Mouse (Mus musculus) c-Kit-positive CD71-positive TER-119-negative erythroid progenitor cells, embryonic 14.5 days (primary cell): ENCODE measurements around the gene Gfra1.

ENCODE experiments used
- DNase-seq: peaks from one replicate; pipeline ENCODE4 v3.0.0-alpha.2; 2013; ENCODE audit warnings: low read depth

Gfra1 gene

DNA sequence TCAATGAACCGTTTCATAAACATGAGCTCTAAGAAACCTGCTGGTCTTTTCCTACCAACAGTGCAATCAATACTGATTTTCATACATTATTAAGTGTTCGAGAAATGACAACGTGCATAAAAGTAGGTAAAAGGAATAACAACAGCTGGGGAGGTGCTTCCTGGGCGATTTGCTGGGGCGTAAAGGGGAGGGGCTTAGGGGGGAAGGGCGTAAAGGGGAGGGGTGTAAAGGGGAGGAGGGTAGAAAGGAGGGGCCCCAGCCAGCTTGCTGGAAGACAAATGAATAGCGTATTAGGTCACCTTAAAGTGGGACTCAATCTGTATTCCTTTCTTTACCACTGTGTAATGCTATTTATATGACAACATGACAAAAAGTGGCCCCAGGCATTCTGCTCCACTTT, 13.9 kb downstream of the Gfra1 start:
- no peak for DNase-seq

DNA sequence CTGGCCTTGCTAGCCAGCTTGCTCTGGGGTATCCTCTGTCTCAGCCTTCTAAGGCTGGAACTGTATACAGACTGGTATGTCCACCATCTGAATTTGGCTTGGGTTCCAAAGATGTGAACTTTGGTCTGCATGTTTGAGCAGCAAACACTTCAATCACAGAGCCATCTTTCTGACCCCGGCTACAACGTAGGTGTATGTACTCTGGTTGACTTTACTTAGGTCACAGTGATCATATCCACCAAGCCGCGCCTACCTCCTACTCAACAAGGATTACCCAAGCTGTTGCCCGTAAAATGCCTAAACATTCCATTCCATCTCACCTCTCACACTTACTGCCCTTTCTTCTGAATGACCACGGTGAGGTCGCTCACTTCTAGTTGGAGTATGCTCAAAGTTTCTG, 14.5 kb downstream of the Gfra1 start:
- no peak for DNase-seq

DNA sequence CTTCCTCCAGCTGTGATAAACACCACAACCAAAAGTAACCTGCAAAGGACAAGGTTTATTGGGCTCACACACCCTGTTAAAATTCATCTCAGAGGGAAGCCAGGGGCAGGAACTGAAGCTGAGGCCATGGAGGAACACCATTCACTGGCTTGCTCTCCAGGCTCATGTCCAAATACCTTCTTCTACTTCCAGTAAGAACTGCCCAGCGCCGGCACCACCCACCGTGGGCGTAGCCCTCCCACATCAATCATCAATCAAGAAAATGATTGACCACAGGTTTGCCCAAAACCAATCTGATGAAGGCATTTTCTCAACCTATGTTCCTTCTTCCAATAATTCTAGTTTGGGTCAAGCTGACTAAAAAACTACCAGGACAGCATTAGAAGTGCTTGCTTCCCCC, 16.9 kb downstream of the Gfra1 start:
- no peak for DNase-seq

DNA sequence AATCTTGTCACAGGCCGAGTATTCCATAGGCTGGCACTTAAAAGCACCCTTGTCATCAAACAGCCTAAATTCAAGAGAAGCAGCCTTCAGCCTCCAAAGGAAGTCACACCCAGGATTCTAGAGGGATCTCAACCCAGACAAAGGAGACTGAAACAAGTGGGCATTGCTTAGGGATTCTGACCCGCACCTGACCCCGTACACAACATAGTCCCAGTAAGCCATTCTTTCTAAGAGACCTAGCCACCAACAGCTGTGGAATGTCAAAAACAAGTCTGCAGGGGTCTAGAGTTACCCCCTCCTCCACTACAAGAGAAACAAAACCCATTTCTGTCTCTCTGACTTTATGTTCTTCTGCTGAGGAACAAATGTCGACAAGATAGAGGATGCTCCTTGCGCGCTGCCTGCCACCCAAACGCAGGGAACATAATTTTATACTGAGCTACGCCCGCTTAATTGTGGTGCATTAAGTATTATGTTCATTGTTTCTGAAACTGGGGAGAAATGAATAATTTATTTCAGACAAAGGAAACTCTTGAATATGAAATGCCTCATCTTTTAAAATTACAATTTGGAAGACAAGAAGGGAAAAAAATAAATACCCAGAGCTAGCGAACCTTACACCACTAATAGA, 18.2 kb downstream of the Gfra1 start:
- no peak for DNase-seq

DNA sequence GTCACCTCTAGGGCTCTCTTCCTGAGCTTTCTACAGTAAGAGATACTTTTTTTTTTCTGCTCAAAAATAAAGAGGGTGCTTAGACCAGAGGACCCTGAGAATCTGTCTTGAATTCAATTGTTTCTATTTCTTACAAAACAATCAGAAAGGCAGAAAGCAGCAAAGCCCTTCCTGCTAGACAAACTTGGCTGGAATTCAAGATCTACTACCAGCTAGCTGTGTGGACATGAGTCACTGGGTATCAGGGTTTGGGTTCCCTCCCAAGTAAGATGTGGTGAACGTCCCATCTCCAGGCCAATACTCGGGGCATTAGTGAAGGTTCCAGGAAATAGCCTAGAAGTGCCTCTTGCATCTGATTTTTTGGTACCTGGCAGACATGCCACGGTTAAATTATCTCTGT, 18.8 kb downstream of the Gfra1 start:
- DNase-seq, result no peak

DNA sequence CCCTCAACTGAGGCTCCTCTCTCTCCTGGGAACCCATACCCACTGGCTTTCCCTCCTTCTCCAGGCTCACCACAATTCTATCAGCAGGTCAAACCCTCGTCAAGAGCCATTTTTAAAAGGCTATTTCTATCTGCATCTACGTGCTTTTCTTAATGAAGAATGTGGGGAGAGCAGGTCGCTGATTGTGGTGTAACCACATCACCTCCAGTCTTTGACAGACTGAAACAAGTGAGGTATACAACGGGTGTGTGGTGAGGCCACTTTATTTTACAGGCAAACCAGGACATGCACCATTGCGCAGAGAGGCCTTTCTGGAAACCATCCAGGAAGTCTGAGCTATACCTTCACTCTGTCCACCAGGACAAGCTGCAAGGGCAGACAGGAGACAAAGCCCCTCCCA, 19.8 kb downstream of the Gfra1 start:
- no peak for DNase-seq

DNA sequence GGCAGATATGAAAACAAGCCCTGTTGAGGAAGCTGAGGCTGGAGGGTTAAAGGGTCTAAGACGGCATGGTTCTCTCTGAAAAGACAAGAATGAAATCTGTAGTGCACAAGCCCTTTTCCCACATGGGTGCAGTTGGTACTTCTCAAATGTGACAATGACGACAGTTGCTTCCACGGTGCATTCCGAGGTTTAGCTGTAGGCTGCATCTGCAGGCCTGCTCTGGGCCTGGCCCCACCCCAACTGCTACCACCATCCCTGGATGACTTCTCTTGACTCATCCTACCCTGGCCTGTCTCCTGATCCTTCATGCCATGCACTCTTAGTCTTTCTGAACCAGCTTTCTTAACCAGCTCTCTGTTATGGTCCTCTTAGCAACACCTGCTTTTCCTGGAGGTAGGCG, 22.9 kb downstream of the Gfra1 start:
- no peak for DNase-seq

DNA sequence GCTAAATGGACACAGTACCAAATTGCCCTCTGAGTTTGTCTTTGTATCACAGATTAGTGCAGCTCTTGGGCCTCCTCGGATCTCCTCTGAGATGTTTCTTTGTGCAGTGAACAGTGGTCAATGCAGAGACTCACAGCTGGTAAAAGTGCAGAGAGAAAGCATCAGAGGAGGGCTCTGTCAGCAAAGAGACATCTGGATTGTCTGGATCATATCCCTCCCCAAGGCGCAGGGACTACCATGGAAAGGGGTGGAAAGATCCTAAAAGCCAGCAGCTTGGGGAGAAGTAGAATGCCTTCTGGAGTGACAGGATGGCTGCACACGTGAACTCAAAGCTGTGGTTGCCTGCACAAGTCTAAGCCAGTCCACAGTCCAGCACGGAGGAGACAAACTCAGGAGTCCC, 27.2 kb downstream of the Gfra1 start:
- DNase-seq, result no peak

DNA sequence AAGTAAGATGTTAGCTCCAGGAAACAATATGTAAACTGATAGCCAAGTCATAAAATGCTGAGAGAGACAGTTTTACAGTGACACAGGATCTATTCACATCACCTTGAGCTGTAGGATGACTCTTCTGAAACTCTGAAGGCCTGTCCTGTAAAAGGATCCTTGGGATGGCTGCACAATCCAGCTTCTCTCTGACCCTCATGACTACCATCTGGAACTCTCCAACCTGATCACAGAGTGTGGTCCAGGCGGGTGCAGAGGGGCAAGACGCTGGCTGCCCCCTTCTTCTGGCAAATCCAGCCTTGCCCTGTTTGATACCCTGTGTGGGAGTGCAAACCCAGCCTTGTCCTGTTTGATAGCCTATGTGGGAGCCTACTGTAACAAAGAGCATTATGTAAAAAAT, 28.4 kb downstream of the Gfra1 start:
- no peak for DNase-seq

DNA sequence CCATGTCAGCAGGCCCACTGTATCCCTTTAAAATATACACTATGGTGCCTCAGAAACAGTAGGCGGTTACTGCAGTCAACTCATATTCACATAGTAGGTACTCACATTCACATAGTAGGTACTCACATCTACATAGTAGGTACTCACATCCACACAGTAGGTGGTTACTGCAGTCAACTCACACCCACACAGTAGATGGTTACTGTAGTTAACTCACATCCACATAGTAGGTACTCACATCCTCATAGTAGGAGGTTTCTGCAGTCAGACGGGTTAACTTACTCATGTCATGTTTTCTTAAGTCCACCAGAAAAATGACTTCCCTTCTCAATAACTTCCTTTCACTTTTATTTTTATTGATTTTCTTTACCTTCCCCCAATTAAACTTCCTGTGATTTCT, 30.8 kb downstream of the Gfra1 start:
- no peak for DNase-seq

DNA sequence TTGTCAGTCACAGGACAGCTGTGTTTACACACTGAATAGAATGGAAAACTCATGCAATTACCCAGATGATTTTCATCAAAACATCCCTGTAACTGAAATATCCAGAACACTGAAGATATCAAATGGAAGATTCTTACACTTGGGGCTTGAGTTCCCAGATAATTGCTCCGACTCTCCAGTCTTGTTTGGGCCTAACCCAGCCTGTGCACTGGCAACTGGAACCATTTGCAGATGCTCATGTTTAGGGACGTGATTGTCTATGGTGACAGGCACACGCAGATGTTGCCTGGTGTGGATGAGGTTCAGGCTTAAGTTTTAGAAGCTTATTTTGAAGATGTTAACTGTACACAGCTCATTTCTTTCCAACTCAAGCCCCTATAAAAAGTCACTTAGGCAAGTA, 31.5 kb downstream of the Gfra1 start:
- no peak for DNase-seq

DNA sequence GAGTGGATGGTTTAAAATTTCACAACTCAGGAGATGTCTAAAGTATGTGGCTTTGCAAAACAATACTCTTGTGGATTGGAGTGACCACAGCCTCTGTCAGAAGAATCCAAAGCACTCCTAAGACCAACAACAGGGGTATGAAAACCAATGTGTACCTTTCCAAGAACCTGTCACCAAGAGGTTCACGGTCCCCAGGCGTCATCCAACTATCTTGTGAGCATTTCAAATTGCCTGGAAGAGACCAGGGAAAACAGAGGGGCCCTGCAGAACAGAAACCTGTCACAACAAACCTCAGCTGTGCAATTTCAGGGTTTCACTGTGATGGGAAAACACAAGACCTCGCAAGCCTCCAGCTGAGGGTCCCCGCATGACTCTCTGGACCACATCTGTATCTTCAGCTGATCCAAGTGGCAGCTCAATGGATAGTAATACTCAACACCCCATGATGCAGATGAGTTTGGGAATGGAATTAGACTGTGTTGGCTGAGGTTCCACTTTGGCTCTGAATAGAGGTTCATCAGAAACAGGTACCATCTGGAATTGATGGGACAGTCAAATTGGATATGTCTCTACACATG, 32.7 kb downstream of the Gfra1 start:
- no peak for DNase-seq

DNA sequence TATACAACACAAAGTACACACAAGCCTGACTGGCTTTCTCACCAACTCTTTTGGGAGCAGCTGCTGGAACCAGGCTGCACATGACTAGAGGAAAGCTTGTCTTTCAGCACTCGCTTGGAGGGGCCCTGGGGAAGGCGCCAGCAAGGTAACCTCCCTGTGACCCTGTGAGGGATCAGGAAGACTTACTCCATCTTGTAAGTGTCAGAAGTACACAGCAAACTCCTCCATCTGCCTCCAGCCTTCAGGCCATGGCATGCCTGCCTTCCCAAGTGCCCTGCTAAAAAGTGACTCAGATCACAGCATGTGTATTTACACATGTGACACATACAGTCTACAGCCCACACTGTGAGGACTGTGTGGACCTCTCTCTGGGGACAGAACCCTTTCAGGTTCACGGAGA, 36.0 kb downstream of the Gfra1 start:
- DNase-seq, result no peak

DNA sequence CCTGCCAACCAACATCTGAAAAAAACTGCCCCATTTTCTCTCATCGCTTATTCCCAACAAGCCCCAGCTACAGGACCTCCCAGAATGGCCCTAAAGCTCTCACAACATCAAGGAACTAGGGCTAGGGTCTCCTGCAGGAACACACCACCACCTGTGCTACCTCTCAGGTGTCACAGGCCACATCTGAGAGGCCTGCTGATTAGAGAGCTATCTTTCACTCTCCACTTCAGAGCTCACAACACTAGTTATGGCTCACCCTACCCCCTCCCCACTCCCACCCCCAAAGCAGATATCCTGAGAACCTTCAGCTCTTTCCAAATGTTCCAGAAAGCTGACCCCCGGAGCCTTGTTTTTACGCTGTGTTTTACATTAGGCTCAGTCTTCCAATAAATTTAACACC, 36.4 kb downstream of the Gfra1 start:
- no peak for DNase-seq

DNA sequence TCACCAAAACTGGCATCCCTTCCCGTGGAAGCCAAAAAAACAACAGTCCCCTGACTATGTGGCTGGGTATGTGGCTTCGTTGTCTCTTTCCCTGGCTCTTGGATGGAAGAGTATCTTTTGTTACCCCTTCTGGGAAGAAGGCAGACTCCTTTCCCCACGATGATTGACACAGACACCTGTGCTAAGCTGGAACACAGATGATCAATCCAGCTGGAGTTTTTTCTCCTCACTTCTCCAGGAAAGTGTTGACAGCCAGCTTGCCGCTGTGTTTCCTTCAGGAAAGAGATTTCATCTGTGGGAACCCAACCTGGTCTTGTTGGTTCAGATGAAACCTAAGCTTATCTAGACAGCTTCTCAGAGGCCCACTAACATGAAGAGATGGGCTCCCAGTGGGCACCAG, 40.5 kb downstream of the Gfra1 start:
- no peak for DNase-seq

DNA sequence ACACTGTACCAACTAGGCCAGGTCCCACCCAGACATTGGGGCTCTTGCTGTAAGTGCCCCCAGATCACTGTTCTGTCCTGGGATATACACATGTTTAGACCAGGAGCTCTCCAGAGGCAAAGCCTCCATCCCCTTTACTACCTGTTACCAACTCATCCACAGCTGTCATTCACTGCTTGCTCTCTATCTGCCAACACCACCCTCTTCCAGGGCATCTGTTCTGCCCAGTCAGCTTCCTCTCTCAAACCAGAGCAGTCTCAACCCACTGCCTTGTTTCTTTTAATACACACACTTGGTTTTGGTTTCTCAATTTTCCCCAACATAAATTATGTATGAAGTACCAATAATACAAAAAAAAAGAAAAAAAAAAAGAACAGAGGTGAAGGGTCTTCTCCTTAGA, 41.0 kb downstream of the Gfra1 start:
- no peak for DNase-seq

DNA sequence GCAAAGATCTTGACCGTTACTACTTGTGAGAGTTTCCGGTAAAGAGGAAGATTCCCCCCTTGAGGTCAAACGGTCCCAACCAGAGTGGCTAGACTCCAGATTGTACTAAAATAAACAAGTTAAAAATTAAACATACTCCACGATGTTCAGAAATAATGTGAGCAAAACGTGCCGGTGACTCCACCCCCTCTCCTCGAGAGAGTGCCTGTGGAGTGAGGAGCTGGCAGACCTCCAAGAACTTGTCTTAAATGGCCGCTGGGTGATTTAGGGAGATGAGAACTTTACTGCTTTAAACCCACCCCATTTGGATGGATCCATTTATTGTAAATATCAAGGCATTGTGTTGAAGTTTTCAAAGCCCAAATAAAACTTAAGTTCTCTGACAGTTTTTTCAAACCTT, 42.4 kb downstream of the Gfra1 start:
- DNase-seq, result no peak

DNA sequence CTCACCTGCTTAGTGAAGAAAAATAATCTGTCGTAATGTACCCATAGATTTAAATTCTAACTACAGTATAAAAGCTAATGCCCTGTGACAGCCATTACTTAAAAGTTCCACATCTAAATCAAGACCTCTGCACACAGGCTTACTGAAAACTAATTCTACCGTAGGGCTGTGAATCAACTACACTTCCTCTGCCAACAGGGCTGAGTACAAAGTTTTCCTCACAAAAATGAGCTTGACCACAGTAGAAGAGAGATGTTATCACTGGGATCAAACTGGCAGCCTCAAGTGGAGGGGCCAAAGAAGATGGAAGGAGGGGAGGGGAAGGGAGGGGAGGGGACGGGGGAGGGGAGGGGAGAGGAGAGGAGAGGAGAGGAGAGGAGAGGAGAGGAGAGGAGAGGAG, 42.9 kb downstream of the Gfra1 start:
- no peak for DNase-seq

DNA sequence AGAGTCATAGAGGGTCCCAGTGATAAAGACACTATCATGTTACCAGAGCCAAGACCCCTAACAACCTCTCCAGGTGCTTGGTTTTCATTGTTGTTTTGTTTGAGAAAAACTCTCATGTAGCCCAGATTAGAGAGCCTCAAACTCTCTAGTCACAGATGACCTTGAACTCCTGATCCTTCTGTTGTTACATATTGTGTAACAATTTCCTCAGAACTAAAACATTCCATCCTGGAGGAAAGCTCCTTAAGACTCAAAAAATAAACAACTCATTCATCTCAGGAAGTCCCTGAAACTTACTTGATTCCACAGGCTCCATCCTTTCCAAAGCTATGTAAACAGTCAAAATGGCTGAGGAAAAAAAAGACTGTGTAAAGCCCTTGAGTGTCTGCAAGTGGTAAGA, 49.0 kb downstream of the Gfra1 start:
- DNase-seq, result no peak

DNA sequence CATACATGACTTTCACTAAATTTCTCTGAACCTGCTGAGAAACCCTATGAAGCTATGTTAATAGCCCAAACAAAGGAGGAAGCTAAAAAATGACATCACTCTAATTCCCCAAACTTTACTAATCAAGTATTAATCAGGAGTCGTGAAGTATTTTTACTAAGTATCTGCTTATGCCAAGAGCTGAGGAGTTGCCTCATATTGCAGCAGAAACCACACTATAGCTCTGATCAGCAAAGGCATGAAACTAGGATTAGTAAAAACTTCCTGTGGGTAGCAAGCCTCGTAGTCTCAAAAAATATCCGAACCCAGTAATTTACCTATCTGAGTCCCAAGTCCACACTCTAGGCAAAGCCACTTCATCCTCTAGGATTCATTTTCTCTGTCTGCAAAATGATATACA, 55.5 kb downstream of the Gfra1 start:
- no peak for DNase-seq

DNA sequence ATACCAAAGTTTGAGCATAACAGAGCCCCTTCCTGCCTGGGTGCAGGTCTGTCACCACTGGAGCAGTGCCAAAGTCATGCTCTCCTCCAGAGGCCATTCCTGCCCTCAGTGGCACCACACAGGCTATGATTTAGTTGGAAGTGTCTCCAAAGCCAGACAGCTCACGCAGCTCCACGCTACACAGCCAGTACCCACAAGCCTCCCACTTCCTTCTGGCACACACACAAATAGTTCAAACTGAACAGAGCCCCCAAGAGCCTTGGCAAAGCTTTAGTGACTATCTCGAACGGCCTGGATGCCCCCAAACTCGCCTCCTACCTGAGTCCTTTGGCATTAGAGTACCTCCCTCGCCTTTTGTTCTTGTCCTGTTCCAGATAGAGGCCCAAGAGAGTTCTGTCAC, 56.5 kb downstream of the Gfra1 start:
- DNase-seq, result no peak

DNA sequence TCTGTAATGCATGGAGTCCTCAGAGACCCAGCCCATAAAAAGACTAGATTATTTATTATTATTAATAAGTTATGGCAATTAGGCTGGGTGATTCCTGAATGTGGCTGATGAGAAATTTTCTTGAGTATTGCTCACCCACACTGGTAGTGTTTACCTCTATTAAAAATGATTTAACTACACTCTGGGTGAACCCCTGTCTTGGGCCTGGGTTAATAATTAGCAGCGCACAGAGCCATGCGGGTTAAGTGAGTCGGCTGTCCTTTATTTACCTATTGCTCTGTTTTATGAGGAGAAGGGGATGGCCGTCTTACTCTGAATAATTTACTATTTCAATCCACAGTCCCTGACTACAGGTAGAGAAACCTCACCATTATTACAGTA, 59.1 kb downstream of the Gfra1 start:
- no peak for DNase-seq

DNA sequence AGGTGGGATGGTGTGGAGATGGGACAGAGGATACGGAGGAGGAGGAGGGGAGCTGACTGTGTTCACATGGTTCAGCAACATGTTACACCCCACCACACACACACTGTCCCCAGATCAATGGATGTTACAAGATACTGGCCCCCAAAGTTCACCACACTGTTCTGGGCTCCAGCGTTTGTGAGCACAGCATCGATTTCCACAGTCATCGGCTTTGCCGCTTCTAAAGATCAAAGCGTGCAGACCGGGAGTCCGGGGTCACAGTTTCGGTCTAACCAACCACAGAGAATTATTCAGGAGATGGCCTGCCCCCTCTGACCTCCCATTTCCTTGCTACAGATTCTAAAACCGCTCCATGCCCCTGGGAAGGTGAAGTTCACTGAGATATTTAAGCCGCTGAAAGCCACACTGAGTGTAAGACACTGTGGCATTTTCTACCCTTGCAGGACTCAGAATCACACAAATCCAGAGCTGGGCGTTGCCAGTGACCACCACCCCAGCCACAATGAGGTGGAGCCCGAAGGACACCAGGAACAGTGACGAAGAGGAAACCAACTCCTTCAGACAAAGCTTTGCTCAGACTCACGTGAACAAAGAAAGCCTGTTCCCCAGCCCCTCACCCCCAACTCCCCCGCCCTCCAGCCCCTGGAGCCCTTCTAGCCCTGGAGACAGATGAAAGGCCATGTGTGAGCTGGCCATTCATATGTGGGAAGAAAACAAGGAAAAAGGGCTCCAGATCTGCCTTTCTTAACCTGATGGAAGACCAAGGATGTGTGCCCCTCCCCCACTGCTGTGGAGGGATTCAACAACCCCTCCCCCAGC, 59.7 kb downstream of the Gfra1 start:
- DNase-seq, result no peak

DNA sequence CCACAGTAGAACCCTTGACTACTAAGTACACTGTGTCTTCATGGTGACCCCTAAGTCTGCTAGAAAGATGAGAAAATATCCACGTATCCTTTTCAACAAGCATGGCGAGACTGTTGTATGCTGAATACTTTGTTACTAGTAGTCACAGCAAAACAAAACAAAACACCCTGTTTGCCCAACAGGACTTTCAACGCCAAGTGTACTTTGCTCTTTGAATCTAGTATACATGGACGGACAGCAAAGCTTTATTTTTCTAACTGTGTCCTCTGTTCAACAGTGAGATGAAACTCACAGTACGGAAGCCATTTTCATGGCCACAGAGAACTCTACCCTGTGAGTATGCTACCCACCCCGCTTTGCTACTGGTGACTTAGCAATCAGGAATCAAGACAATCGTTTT, 62.6 kb downstream of the Gfra1 start:
- DNase-seq, result no peak
